Mouse (Mus musculus) forebrain, embryonic 10.5 days (tissue): Measurements from ENCODE around the gene Uba5. TPM values are rescaled to one million over a fixed set of nuclear protein-coding genes. Genes with fewer than 3 reads are reported as not detected.

ENCODE experiments used
- DNase-seq: peaks from one replicate; pipeline ENCODE4 v3.0.0-alpha.2; 2017; ENCODE audit warnings: low spot score; ENCODE audit errors: extremely low spot score
- H3K27ac ChIP-seq: fragments of 300-500 bp; sonication (generic); 2 replicates; pipeline ENCODE4 v1.5.1; 2016; ENCODE audit warnings: mild to moderate bottlenecking
- H3K27me3 ChIP-seq: fragments of 300-500 bp; sonication (generic); 2 replicates; pipeline ENCODE4 v1.6.1; 2016; ENCODE audit warnings: mild to moderate bottlenecking; ENCODE audit not compliant: poor library complexity, severe bottlenecking
- H3K36me3 ChIP-seq: fragments of 300-500 bp; sonication (generic); replicated peaks from 2 replicates; pipeline ENCODE4 v1.6.1; 2016; ENCODE audit warnings: mild to moderate bottlenecking, moderate library complexity
- H3K4me1 ChIP-seq: fragments of 300-500 bp; sonication (generic); 2 replicates; pipeline ENCODE4 v1.6.1; 2016
- H3K4me3 ChIP-seq: fragments of 300-500 bp; sonication (generic); 2 replicates; pipeline ENCODE4 v1.5.1; 2016; ENCODE audit warnings: mild to moderate bottlenecking, moderate library complexity
- H3K9me3 ChIP-seq: fragments of 300-500 bp; sonication (generic); 2 replicates; pipeline ENCODE4 v1.6.1; 2016; ENCODE audit warnings: mild to moderate bottlenecking, moderate library complexity
- WGBS: fragments of 180-500 bp; shearing (Covaris S2); methylation state at CpG from one replicate; pipeline ENCODE4 v1.1.7; 2016; 5-methylcytosine and 5-hydroxymethylcytosine counted together
- polyA plus RNA-seq: library from polyadenylated mRNA; unstranded; fragments of >200 nt; fragmentation: Nextera tagmentation; extraction: Ambion mirVana; gene quantifications from 2 replicates; pipeline ENCODE4 v1.2.1, GENCODE M21; 2016

Gene Uba5
- polyA plus RNA-seq, result 42.8 and 43.0 TPM in 2 replicates

DNA sequence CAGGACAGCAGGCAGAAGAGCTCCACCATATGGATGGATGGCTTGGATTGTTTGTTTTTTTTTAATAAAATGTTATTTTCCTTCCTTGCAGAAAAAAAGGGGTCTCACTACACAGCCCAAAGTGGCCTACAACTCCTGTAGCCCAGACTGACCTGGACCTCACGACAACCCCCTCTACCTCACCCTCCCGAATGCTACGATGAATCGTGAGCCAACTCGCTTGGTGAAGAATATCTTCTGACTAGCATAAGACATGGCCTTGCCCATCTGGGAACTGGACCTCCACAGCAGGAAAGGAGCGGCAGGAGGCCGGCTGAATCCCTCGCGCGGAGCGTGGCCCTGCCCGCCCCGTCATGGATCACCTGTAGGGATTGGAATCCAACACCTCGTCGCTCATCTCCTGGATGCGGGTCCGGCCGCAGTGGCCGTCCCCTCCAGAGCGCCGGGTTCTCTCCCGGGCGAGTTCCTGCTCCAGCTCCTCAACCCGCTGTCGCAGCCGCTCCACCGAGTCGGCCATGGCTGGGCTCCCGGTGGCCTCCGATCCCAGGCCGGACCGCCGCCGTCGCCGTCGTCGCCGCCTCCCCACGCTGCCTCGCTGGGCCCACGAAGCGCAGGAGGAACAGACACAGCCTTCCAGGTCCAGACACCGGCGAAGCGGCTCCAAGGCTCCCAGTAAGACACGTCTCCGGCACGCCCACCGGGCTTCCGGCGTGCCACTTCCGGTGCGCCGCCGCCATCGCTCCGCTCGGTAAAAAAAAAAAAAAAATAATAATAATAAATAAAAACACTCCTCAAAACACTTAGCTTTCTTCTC, at the start of gene Uba5:
TSS of gene Uba5 (minus strand) at position 705 of the 814 bp plus-strand sequence.
- H3K36me3 ChIP-seq, result peaks cover 33% of the 10 kb centered on the region
- under 1% methylated on average over 59 of the region's 59 CpGs for WGBS
- H3K27ac ChIP-seq, result peak within 1 kb of the TSS; percentile 92
- H3K4me3 ChIP-seq, result peak within 1 kb of the TSS; percentile 97
- DNase-seq, result peak; percentile 67
- H3K4me1 ChIP-seq, result peaks cover 21% of the 10 kb centered on the region
- no peaks in the 10 kb centered on the region for H3K9me3 ChIP-seq
- no peaks in the 10 kb centered on the region for H3K27me3 ChIP-seq

- no peak for DNase-seq
- Histone ChIP-seq H3K27me3 (no peaks in the 10 kb centered on the region), H3K4me1 (no peaks in the 10 kb centered on the region), H3K36me3 (no peaks in the 10 kb centered on the region), H3K4me3 (no peak overlapping the region), H3K27ac (no peak overlapping the region), H3K9me3 (no peaks in the 10 kb centered on the region; the same call in 1 of the 2 replicates)
- WGBS, result 90% methylated on average over 5 of the region's 5 CpGs
Observed at GRCm38 (mm10) chr9:104109151-104109550, 46.2 kb upstream of the Uba5 start.

DNA sequence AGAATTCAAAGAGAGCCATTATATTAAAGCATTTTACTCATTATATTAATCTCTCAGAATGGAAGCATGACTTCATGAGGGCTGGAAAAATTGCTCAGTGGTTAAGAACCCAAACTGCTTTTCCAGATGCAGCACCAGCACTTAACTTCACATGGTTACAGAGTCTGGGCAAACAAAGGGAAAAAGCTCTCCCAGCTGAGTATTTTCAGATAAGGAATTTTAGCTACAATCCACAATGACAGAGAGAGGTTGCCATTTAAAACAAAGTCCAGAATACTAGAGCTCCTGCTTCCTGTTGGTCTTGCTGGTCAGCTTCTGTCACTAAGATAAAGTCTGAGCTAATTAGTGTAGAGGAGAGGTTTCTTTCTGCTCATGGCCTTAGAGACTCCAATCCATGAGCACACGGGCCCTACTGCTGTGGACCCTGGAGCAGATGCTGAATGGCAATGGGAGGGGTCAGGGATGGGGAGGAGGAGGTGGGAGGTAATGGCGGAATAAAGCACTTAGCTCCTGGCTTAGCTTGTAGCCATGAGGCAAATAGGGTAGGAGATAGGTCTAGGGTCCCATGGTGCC, 45.7 kb upstream of the Uba5 start:
- Histone ChIP-seq H3K36me3 (no peaks in the 10 kb centered on the region), H3K27ac (no peak overlapping the region), H3K4me3 (no peak overlapping the region), H3K4me1 (no peaks in the 10 kb centered on the region), H3K27me3 (no peaks in the 10 kb centered on the region), H3K9me3 (no peaks in the 10 kb centered on the region; the same call in 1 of the 2 replicates)
- 66% methylated on average over 2 of the region's 2 CpGs for WGBS
- DNase-seq, result no peak

DNA sequence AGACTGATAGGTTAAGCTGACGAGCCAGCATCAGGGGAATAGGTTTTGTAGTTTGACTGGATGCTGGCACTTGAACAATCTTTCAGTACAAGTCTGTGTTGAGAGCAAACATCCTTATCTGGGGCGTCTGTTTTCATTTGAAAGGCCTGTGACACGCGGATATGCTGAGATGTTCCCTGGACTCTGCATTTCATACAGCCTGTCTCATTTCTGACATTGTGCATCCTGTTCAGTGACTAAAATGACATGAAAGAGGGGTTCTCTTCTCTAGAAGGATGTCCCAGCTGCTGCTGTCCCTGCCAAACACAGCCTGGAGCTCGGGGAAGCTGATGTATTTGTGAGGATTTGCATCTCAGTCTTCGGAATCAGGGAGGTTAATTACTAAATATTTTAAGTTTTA, 44.5 kb upstream of the Uba5 start:
- 86% methylated on average over 6 of the region's 6 CpGs for WGBS
- Histone ChIP-seq H3K4me1 (peaks cover 10% of the 10 kb centered on the region), H3K4me3 (no peak overlapping the region)

GRCm38 (mm10) chr9:104106930-104107329, 44.0 kb upstream of the Uba5 start:
- WGBS, result 92% methylated on average over 9 of the region's 9 CpGs
- no peak overlapping the region for H3K4me3 ChIP-seq
- no peaks in the 10 kb centered on the region; the same call in 1 of the 2 replicates for H3K9me3 ChIP-seq
- H3K36me3 ChIP-seq, result no peaks in the 10 kb centered on the region
- no peak for DNase-seq
- H3K27ac ChIP-seq, result no peak overlapping the region
- H3K4me1 ChIP-seq, result peaks cover 16% of the 10 kb centered on the region
- no peaks in the 10 kb centered on the region for H3K27me3 ChIP-seq

More for the DNA sequence above, 44.5 kb upstream of the Uba5 start:
- no peak for DNase-seq
- no peaks in the 10 kb centered on the region; the same call in 1 of the 2 replicates for H3K9me3 ChIP-seq
- H3K27ac ChIP-seq, result no peak overlapping the region
- H3K27me3 ChIP-seq, result no peaks in the 10 kb centered on the region
- H3K36me3 ChIP-seq, result no peaks in the 10 kb centered on the region

- DNase-seq, result no peak
- Histone ChIP-seq H3K9me3 (no peaks in the 10 kb centered on the region), H3K27ac (no peak overlapping the region), H3K4me3 (no peak overlapping the region), H3K4me1 (peaks cover 16% of the 10 kb centered on the region), H3K27me3 (no peaks in the 10 kb centered on the region), H3K36me3 (no peaks in the 10 kb centered on the region)
- WGBS, result 90% methylated on average over 2 of the region's 2 CpGs
Observed at GRCm38 (mm10) chr9:104104986-104105385, 42.1 kb upstream of the Uba5 start.

DNA sequence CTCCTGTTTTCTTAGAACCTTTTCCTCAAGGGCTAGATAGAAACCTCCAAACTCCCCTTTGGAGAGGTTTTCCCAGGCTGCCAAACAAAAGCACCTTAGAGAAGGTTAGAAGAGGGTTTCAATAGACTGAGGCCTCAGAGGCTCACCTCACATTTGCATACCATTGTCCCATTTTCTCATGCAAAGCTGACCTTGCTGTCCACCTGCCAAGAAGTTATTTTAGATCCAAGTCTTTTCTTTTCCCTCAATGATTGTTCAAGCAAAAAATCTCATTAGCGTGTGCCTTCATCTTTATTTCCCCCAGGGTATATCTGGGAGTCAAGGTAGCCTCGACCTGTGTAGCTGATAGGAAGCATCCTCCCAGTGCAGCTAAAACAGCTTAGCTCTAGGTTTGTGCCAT, 40.0 kb upstream of the Uba5 start:
- no peak overlapping the region for H3K27ac ChIP-seq
- no peaks in the 10 kb centered on the region for H3K27me3 ChIP-seq
- H3K4me1 ChIP-seq, result peaks cover 16% of the 10 kb centered on the region
- WGBS, result 20% methylated on average over 2 of the region's 2 CpGs
- no peaks in the 10 kb centered on the region for H3K9me3 ChIP-seq
- no peaks in the 10 kb centered on the region for H3K36me3 ChIP-seq
- no peak for DNase-seq
- H3K4me3 ChIP-seq, result no peak overlapping the region

GRCm38 (mm10) chr9:104102301-104102700, 39.4 kb upstream of the Uba5 start:
- no peaks in the 10 kb centered on the region for H3K27me3 ChIP-seq
- no peak for DNase-seq
- 26% methylated on average over 6 of the region's 6 CpGs for WGBS

DNA sequence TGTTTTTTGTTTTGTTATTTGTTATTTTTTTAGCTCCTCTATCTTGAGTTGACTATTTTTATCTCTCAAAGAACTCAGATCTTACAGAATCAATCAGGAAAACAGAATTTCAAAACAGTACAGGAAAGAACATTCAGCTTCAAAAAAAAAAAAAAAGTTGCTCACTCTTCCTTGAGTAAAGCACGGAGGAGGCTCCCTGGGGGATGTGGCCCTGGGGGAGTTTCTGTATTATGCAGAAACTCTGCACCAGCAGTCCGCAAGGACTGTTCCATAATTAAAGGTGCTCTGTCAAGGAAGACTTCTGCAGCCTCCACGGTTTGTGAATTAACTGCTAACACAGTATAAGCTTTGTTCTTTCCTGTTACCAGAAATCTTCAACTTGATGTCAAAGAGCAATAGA, 38.5 kb upstream of the Uba5 start:
- WGBS, result 31% methylated on average over 3 of the region's 3 CpGs
- H3K27me3 ChIP-seq, result no peaks in the 10 kb centered on the region
- H3K9me3 ChIP-seq, result no peaks in the 10 kb centered on the region
- no peak overlapping the region for H3K4me3 ChIP-seq
- H3K27ac ChIP-seq, result no peak overlapping the region
- H3K4me1 ChIP-seq, result peaks cover 16% of the 10 kb centered on the region
- DNase-seq, result no peak
- no peaks in the 10 kb centered on the region for H3K36me3 ChIP-seq

More at GRCm38 (mm10) chr9:104102301-104102700, 39.4 kb upstream of the Uba5 start:
- Histone ChIP-seq H3K9me3 (no peaks in the 10 kb centered on the region), H3K36me3 (no peaks in the 10 kb centered on the region), H3K4me1 (peaks cover 16% of the 10 kb centered on the region), H3K27ac (no peak overlapping the region), H3K4me3 (no peak overlapping the region)

DNA sequence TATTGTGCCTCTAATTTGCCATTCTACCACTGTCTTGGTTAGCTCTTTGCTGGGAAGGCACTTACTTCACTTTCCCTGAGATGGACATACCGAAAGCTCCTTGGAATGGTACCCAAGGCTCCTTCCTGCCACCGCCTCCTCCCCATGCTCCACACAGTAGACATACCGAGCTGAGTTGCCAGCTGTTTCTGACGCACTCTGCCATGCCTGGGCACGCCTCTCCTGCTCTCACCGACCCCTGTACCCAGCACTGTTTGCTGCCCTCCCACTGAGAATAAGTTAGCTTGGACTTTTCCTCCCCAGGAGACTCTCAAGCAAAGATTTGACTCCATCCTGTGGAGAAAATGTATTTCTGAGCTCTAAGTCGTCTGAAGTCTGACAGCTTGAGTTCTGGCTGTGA, 37.9 kb upstream of the Uba5 start:
- 57% methylated on average over 7 of the region's 7 CpGs for WGBS
- Histone ChIP-seq H3K9me3 (no peaks in the 10 kb centered on the region), H3K4me1 (peaks cover 16% of the 10 kb centered on the region), H3K27ac (no peak overlapping the region), H3K36me3 (no peaks in the 10 kb centered on the region), H3K4me3 (no peak overlapping the region), H3K27me3 (no peaks in the 10 kb centered on the region)
- DNase-seq, result no peak

- no peaks in the 10 kb centered on the region for H3K36me3 ChIP-seq
- no peak overlapping the region for H3K4me3 ChIP-seq
- no peak overlapping the region for H3K27ac ChIP-seq
- no peaks in the 10 kb centered on the region for H3K27me3 ChIP-seq
- no peaks in the 10 kb centered on the region for H3K9me3 ChIP-seq
- no peak for DNase-seq
- WGBS, result 89% methylated on average over 11 of the region's 11 CpGs
- H3K4me1 ChIP-seq, result peaks cover 16% of the 10 kb centered on the region
Observed at GRCm38 (mm10) chr9:104099060-104099459, 36.1 kb upstream of the Uba5 start.

- no peak for DNase-seq
- H3K36me3 ChIP-seq, result no peaks in the 10 kb centered on the region
- WGBS, result 88% methylated on average over 5 of the region's 5 CpGs
- no peaks in the 10 kb centered on the region for H3K27me3 ChIP-seq
- H3K4me3 ChIP-seq, result no peak overlapping the region
- peaks cover 13% of the 10 kb centered on the region for H3K4me1 ChIP-seq
- H3K9me3 ChIP-seq, result no peaks in the 10 kb centered on the region
- no peak overlapping the region for H3K27ac ChIP-seq
Observed at GRCm38 (mm10) chr9:104098256-104098655, 35.3 kb upstream of the Uba5 start.

GRCm38 (mm10) chr9:104092945-104093344, 30.0 kb upstream of the Uba5 start:
- WGBS, result 91% methylated on average over 5 of the region's 5 CpGs
- no peaks in the 10 kb centered on the region for H3K27me3 ChIP-seq
- H3K4me1 ChIP-seq, result no peaks in the 10 kb centered on the region
- H3K36me3 ChIP-seq, result no peaks in the 10 kb centered on the region
- no peak overlapping the region for H3K27ac ChIP-seq
- DNase-seq, result no peak
- no peaks in the 10 kb centered on the region for H3K9me3 ChIP-seq
- no peak overlapping the region for H3K4me3 ChIP-seq
